Mouse (Mus musculus): ENCODE results near the gene Dgkh. TPM values are rescaled to one million over a fixed set of nuclear protein-coding genes. Genes with fewer than 3 reads are reported as not detected.

The Dgkh gene
- polyA plus RNA-seq, 1 experiment from 2014 or later, result 0.87 TPM

- whole genome bisulfite sequencing, result 83% methylated on average over 3 of the region's 3 CpGs
- no peak for DNase-seq (ENCODE audit: low spot score)
Measured at GRCm38 (mm10) chr14:78705616-78706015, 27.0 kb downstream of the Dgkh start.

DNA sequence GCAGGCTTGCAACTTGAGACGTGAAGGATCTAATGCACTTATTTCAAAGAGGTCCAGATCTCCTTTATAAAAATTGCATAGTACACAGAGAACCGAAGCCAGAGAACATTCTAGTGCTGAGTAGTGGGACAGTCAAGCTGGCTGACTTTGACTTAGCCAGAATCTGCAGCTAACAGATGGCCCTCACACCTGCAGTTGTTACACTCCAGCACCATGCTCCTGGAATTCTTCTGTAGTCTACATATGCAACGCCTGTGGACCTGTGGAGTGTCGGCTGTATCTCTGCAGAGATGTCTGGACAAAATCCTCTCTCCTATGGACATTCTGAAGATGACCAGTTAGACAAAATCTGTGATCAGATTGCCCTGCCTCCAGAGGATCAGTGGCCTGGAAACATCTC is 28.6 kb downstream of the Dgkh start:
- DNase-seq (ENCODE audit: low spot score) (no peak), ATAC-seq (ENCODE audit: insufficient number of reproducible peaks, low FRiP score, low TSS enrichment, low read depth) (no peak)

More at GRCm38 (mm10) chr14:78705616-78706015, 27.0 kb downstream of the Dgkh start:
- H3K36me3 ChIP-seq (ENCODE audit: control insufficient read depth, insufficient read depth, low read length), result no peaks in the 10 kb centered on the region
- no peak for ATAC-seq (ENCODE audit: insufficient number of reproducible peaks, low FRiP score, low TSS enrichment, low read depth)
- H3K4me1 ChIP-seq (ENCODE audit: control insufficient read depth, insufficient read depth, low read length), result no peaks in the 10 kb centered on the region
- H3K9ac ChIP-seq (ENCODE audit: low read length), result no peak overlapping the region
- no peak overlapping the region for H3K4me3 ChIP-seq (ENCODE audit: low read depth, low read length)
- no peak overlapping the region for H3K27ac ChIP-seq (replicated peaks; ENCODE audit: low read depth, low read length)
- H3K27me3 ChIP-seq (ENCODE audit: control insufficient read depth, insufficient read depth, low read length), result no peaks in the 10 kb centered on the region
- no peak overlapping the region for H3K4me2 ChIP-seq (ENCODE audit: low read depth, severe bottlenecking)
- no peaks in the 10 kb centered on the region for H3K9me3 ChIP-seq (ENCODE audit: control insufficient read depth, low read length)

GRCm38 (mm10) chr14:78703361-78703760 is 29.2 kb downstream of the Dgkh start:
- H3K27ac ChIP-seq (replicated peaks; ENCODE audit: low read depth, low read length), result no peak overlapping the region
- H3K4me3 ChIP-seq (ENCODE audit: low read depth, low read length), result no peak overlapping the region
- DNase-seq (ENCODE audit: low spot score), result no peak
- H3K36me3 ChIP-seq (ENCODE audit: control insufficient read depth, insufficient read depth, low read length), result no peaks in the 10 kb centered on the region
- H3K9me3 ChIP-seq (ENCODE audit: control insufficient read depth, low read length), result no peaks in the 10 kb centered on the region
- H3K4me1 ChIP-seq (ENCODE audit: control insufficient read depth, insufficient read depth, low read length), result peaks cover 6% of the 10 kb centered on the region; the same call in 1 of the 2 replicates
- H3K4me2 ChIP-seq (ENCODE audit: low read depth, severe bottlenecking), result no peak overlapping the region
- no peaks in the 10 kb centered on the region for H3K27me3 ChIP-seq (ENCODE audit: control insufficient read depth, insufficient read depth, low read length)
- H3K9ac ChIP-seq (ENCODE audit: low read length), result no peak overlapping the region
- ATAC-seq (ENCODE audit: insufficient number of reproducible peaks, low FRiP score, low TSS enrichment, low read depth), result no peak
- WGBS, result 85% methylated on average over 6 of the region's 6 CpGs

More for the DNA sequence above, 28.6 kb downstream of the Dgkh start:
- no peak overlapping the region for H3K4me3 ChIP-seq (ENCODE audit: low read depth, low read length)
- H3K36me3 ChIP-seq (ENCODE audit: control insufficient read depth, insufficient read depth, low read length), result no peaks in the 10 kb centered on the region
- H3K9ac ChIP-seq (ENCODE audit: low read length), result no peak overlapping the region
- 83% methylated on average over 4 of the region's 4 CpGs for WGBS
- no peaks in the 10 kb centered on the region for H3K9me3 ChIP-seq (ENCODE audit: control insufficient read depth, low read length)
- H3K27me3 ChIP-seq (ENCODE audit: control insufficient read depth, insufficient read depth, low read length), result no peaks in the 10 kb centered on the region
- no peak overlapping the region for H3K4me2 ChIP-seq (ENCODE audit: low read depth, severe bottlenecking)
- H3K27ac ChIP-seq (replicated peaks; ENCODE audit: low read depth, low read length), result no peak overlapping the region
- peaks cover 6% of the 10 kb centered on the region; the same call in 1 of the 2 replicates for H3K4me1 ChIP-seq (ENCODE audit: control insufficient read depth, insufficient read depth, low read length)

GRCm38 (mm10) chr14:78702048-78702447 is 30.5 kb downstream of the Dgkh start:
- Histone ChIP-seq H3K36me3 (ENCODE audit: control insufficient read depth, insufficient read depth, low read length) (no peaks in the 10 kb centered on the region), H3K4me1 (ENCODE audit: control insufficient read depth, insufficient read depth, low read length) (peaks cover 6% of the 10 kb centered on the region; the same call in 1 of the 2 replicates), H3K9ac (ENCODE audit: low read length) (no peak overlapping the region), H3K9me3 (ENCODE audit: control insufficient read depth, low read length) (no peaks in the 10 kb centered on the region), H3K27me3 (ENCODE audit: control insufficient read depth, insufficient read depth, low read length) (no peaks in the 10 kb centered on the region), H3K4me2 (ENCODE audit: low read depth, severe bottlenecking) (no peak overlapping the region), H3K4me3 (ENCODE audit: low read depth, low read length) (no peak overlapping the region), H3K27ac (replicated peaks; ENCODE audit: low read depth, low read length) (no peak overlapping the region)
- ATAC-seq (ENCODE audit: insufficient number of reproducible peaks, low FRiP score, low TSS enrichment, low read depth) (no peak), DNase-seq (ENCODE audit: low spot score) (no peak)
- WGBS, result 81% methylated on average over 4 of the region's 4 CpGs

DNA sequence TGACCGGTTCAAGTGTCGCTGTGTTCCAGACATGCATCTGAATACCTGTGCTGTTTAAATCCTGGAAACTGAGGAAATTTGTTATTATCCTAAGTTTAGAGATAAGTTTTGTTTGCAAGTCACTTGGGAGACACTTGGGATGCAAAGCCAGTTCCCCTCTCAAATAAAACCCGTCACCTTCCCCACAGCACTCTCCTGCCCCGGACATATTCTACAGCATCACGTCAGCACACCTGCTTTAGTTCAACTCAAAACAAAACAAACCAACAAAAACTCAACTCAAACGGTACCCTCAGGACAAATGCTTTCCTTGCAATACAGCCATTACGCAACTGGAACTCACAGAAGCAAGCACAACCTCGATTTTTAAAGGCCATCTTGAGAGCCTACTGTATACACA is 31.1 kb downstream of the Dgkh start:
- Histone ChIP-seq H3K9ac (ENCODE audit: low read length) (no peak overlapping the region), H3K27ac (replicated peaks; ENCODE audit: low read depth, low read length) (no peak overlapping the region), H3K27me3 (ENCODE audit: control insufficient read depth, insufficient read depth, low read length) (no peaks in the 10 kb centered on the region), H3K9me3 (ENCODE audit: control insufficient read depth, low read length) (no peaks in the 10 kb centered on the region), H3K36me3 (ENCODE audit: control insufficient read depth, insufficient read depth, low read length) (no peaks in the 10 kb centered on the region), H3K4me1 (ENCODE audit: control insufficient read depth, insufficient read depth, low read length) (peaks cover 6% of the 10 kb centered on the region; the same call in 1 of the 2 replicates), H3K4me3 (ENCODE audit: low read depth, low read length) (no peak overlapping the region), H3K4me2 (ENCODE audit: low read depth, severe bottlenecking) (no peak overlapping the region)
- 69% methylated on average over 8 of the region's 8 CpGs for WGBS
- no peak for ATAC-seq (ENCODE audit: insufficient number of reproducible peaks, low FRiP score, low TSS enrichment, low read depth)
- DNase-seq (ENCODE audit: low spot score), result no peak

GRCm38 (mm10) chr14:78701087-78701486 is 31.5 kb downstream of the Dgkh start:
- ATAC-seq (ENCODE audit: insufficient number of reproducible peaks, low FRiP score, low TSS enrichment, low read depth) (no peak), DNase-seq (ENCODE audit: low spot score) (no peak)
- Histone ChIP-seq H3K9ac (ENCODE audit: low read length) (no peak overlapping the region), H3K36me3 (ENCODE audit: control insufficient read depth, insufficient read depth, low read length) (no peaks in the 10 kb centered on the region), H3K9me3 (ENCODE audit: control insufficient read depth, low read length) (no peaks in the 10 kb centered on the region), H3K27me3 (ENCODE audit: control insufficient read depth, insufficient read depth, low read length) (no peaks in the 10 kb centered on the region), H3K4me3 (ENCODE audit: low read depth, low read length) (no peak overlapping the region), H3K4me2 (ENCODE audit: low read depth, severe bottlenecking) (no peak overlapping the region), H3K27ac (replicated peaks; ENCODE audit: low read depth, low read length) (no peak overlapping the region), H3K4me1 (ENCODE audit: control insufficient read depth, insufficient read depth, low read length) (peaks cover 6% of the 10 kb centered on the region; the same call in 1 of the 2 replicates)
- 85% methylated on average over 9 of the region's 9 CpGs for WGBS

- Histone ChIP-seq H3K9me3 (ENCODE audit: control insufficient read depth, low read length) (no peaks in the 10 kb centered on the region), H3K4me3 (ENCODE audit: low read depth, low read length) (no peak overlapping the region)
- no peak for ATAC-seq (ENCODE audit: insufficient number of reproducible peaks, low FRiP score, low TSS enrichment, low read depth)
Measured at GRCm38 (mm10) chr14:78699634-78700033, 32.9 kb downstream of the Dgkh start.

DNA sequence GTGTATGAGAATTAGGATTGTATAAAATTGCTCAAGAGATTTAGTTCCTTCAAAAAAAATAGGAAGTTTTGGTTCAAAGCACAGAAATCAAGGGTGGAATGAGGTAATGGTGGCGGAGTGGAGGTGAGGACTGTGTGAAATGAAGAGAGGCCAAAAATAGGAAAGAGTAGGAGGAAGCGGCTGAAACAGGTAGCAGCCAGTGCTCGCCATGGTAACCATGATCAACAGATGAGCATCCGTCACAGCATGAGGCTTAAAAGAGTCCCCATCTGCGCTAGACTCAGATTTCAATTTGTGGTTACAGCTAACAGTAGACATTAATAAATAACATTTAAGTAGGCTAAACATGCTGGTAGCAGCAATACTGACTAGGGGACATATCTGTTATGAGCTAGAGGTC is 33.4 kb downstream of the Dgkh start:
- H3K36me3 ChIP-seq (ENCODE audit: control insufficient read depth, insufficient read depth, low read length), result no peaks in the 10 kb centered on the region
- ATAC-seq (ENCODE audit: insufficient number of reproducible peaks, low FRiP score, low TSS enrichment, low read depth) (no peak), DNase-seq (ENCODE audit: low spot score) (no peak)
- no peaks in the 10 kb centered on the region for H3K27me3 ChIP-seq (ENCODE audit: control insufficient read depth, insufficient read depth, low read length)
- peaks cover 6% of the 10 kb centered on the region; the same call in 1 of the 2 replicates for H3K4me1 ChIP-seq (ENCODE audit: control insufficient read depth, insufficient read depth, low read length)
- no peaks in the 10 kb centered on the region for H3K9me3 ChIP-seq (ENCODE audit: control insufficient read depth, low read length)
- no peak overlapping the region for H3K9ac ChIP-seq (ENCODE audit: low read length)
- no peak overlapping the region for H3K4me3 ChIP-seq (ENCODE audit: low read depth, low read length)
- 87% methylated on average over 5 of the region's 5 CpGs for WGBS
- no peak overlapping the region for H3K4me2 ChIP-seq (ENCODE audit: low read depth, severe bottlenecking)
- H3K27ac ChIP-seq (replicated peaks; ENCODE audit: low read depth, low read length), result no peak overlapping the region

More at GRCm38 (mm10) chr14:78699634-78700033, 32.9 kb downstream of the Dgkh start:
- Histone ChIP-seq H3K27me3 (ENCODE audit: control insufficient read depth, insufficient read depth, low read length) (no peaks in the 10 kb centered on the region), H3K4me1 (ENCODE audit: control insufficient read depth, insufficient read depth, low read length) (peaks cover 6% of the 10 kb centered on the region; the same call in 1 of the 2 replicates), H3K36me3 (ENCODE audit: control insufficient read depth, insufficient read depth, low read length) (no peaks in the 10 kb centered on the region), H3K4me2 (ENCODE audit: low read depth, severe bottlenecking) (no peak overlapping the region), H3K27ac (replicated peaks; ENCODE audit: low read depth, low read length) (no peak overlapping the region), H3K9ac (ENCODE audit: low read length) (no peak overlapping the region)
- WGBS, result 78% methylated on average over 3 of the region's 3 CpGs
- DNase-seq (ENCODE audit: low spot score), result no peak

GRCm38 (mm10) chr14:78694121-78694520 is 38.5 kb downstream of the Dgkh start:
- Histone ChIP-seq H3K27me3 (ENCODE audit: control insufficient read depth, insufficient read depth, low read length) (no peaks in the 10 kb centered on the region), H3K36me3 (ENCODE audit: control insufficient read depth, insufficient read depth, low read length) (no peaks in the 10 kb centered on the region), H3K9ac (ENCODE audit: low read length) (no peak overlapping the region), H3K4me2 (ENCODE audit: low read depth, severe bottlenecking) (no peak overlapping the region), H3K4me1 (ENCODE audit: control insufficient read depth, insufficient read depth, low read length) (no peaks in the 10 kb centered on the region), H3K4me3 (ENCODE audit: low read depth, low read length) (no peak overlapping the region), H3K27ac (replicated peaks; ENCODE audit: low read depth, low read length) (no peak overlapping the region), H3K9me3 (ENCODE audit: control insufficient read depth, low read length) (no peaks in the 10 kb centered on the region)
- DNase-seq (ENCODE audit: low spot score) (no peak), ATAC-seq (ENCODE audit: insufficient number of reproducible peaks, low FRiP score, low TSS enrichment, low read depth) (no peak)
- whole genome bisulfite sequencing, result 90% methylated on average over 8 of the region's 8 CpGs

Measured in limb, embryonic 11.5 days (tissue).